Mouse (Mus musculus): Measurements from ENCODE around the gene Gab3. TPM values are rescaled to one million over a fixed set of nuclear protein-coding genes. Genes with fewer than 3 reads are reported as not detected.
A peak's percentile ranks its signal among the peaks of the same experiment; 100 is the strongest.

The Gab3 gene
- polyA plus RNA-seq (2017; shearing (Covaris generic)) = 10 to 100 TPM; 16.2 to 18.3 TPM

- ATAC-seq = peak; percentile 89
Observed at GRCm38 (mm10) chrX:75084774-75085508, at the start of gene Gab3. Gab3 (minus strand) TSS chrX:75085458.

GRCm38 (mm10) chrX:75130467-75131160, 45.4 kb upstream of the Gab3 start, which contains the start of gene Mpp1:
Mpp1 (minus strand) TSS chrX:75131016.
- ATAC-seq = peak; percentile 89

GRCm38 (mm10) chrX:75129474-75129873, 44.2 kb upstream of the Gab3 start:
- no peak for ATAC-seq

- peak; percentile 48 for ATAC-seq
Observed at GRCm38 (mm10) chrX:75128333-75128980, 43.2 kb upstream of the Gab3 start.

- no peak for ATAC-seq
Observed at GRCm38 (mm10) chrX:75126893-75127292, 41.6 kb upstream of the Gab3 start.

- ATAC-seq = no peak
Observed at GRCm38 (mm10) chrX:75125606-75126005, 40.3 kb upstream of the Gab3 start.

GRCm38 (mm10) chrX:75115550-75115949, 30.3 kb upstream of the Gab3 start:
- no peak for ATAC-seq

GRCm38 (mm10) chrX:75102293-75102692, 17.0 kb upstream of the Gab3 start:
- ATAC-seq = no peak

GRCm38 (mm10) chrX:75098799-75099198, 13.5 kb upstream of the Gab3 start:
- no peak for ATAC-seq

GRCm38 (mm10) chrX:75096163-75096770, 11.0 kb upstream of the Gab3 start:
- ATAC-seq = no peak

GRCm38 (mm10) chrX:75095369-75096162, 10.3 kb upstream of the Gab3 start, which contains the start of gene Dkc1:
Dkc1 (plus strand) TSS chrX:75095854.
- peak; percentile 97 for ATAC-seq

- no peak for ATAC-seq
Observed at GRCm38 (mm10) chrX:75085654-75086053, 396 bp upstream of the Gab3 start.

- ATAC-seq = peak; percentile 75
Observed at GRCm38 (mm10) chrX:75083982-75084773, 1.1 kb downstream of the Gab3 start.

GRCm38 (mm10) chrX:75082351-75082750, 2.9 kb downstream of the Gab3 start:
- ATAC-seq = no peak

- no peak for ATAC-seq
Observed at GRCm38 (mm10) chrX:75056120-75056775, 29.0 kb downstream of the Gab3 start.

GRCm38 (mm10) chrX:75046921-75047635, 38.2 kb downstream of the Gab3 start:
- ATAC-seq = no peak

GRCm38 (mm10) chrX:75045931-75046330, 39.3 kb downstream of the Gab3 start:
- ATAC-seq = no peak

- ATAC-seq = no peak
Observed at GRCm38 (mm10) chrX:75044595-75044994, 40.7 kb downstream of the Gab3 start.

- ATAC-seq = no peak
Observed at GRCm38 (mm10) chrX:75036626-75037025, 48.6 kb downstream of the Gab3 start.

- ATAC-seq = no peak
Observed at GRCm38 (mm10) chrX:75035162-75035561, 50.1 kb downstream of the Gab3 start.
